Mouse (Mus musculus) erythroblast, embryonic 14.5 days (primary cell): Measurements from ENCODE around the gene Tnfrsf8. TPM values are rescaled to one million over a fixed set of nuclear protein-coding genes. Genes with fewer than 3 reads are reported as not detected.

Experiments
- H3K27me3 ChIP-seq: 2 replicates; pipeline ENCODE4 v1.6.1; 2012; ENCODE audit warnings: inconsistent platforms; ENCODE audit not compliant: control insufficient read depth
- H3K36me3 ChIP-seq: 2 replicates; pipeline ENCODE4 v1.6.1; 2012; ENCODE audit warnings: mild to moderate bottlenecking, inconsistent platforms; ENCODE audit not compliant: control insufficient read depth
- H3K4me1 ChIP-seq: 2 replicates; pipeline ENCODE4 v1.6.1; 2012; ENCODE audit warnings: inconsistent platforms; ENCODE audit not compliant: control insufficient read depth
- H3K4me3 ChIP-seq: replicated peaks from 2 replicates; pipeline ENCODE3; 2012; ENCODE audit warnings: moderate library complexity, mild to moderate bottlenecking, inconsistent platforms
- H3K9me3 ChIP-seq: 2 replicates; pipeline ENCODE4 v1.6.1; 2012; ENCODE audit warnings: low read length, inconsistent platforms, mixed read lengths; ENCODE audit not compliant: control insufficient read depth
- GATA1 ChIP-seq: IDR thresholded peaks from 2 replicates; pipeline ENCODE4 v1.6.1; 2012; ENCODE audit warnings: low read length, inconsistent platforms, mixed read lengths
- TAL1 ChIP-seq: IDR thresholded peaks from 3 replicates; pipeline ENCODE4 v1.6.1; 2012; ENCODE audit warnings: low read length, inconsistent platforms, mixed read lengths
- polyA plus RNA-seq: library from polyadenylated mRNA; stranded (reverse); fragments of >175 nt; gene quantifications from 2 replicates; pipeline ENCODE4 v1.2.3, GENCODE M21; 2012

Gene Tnfrsf8
- polyA plus RNA-seq, 1 experiment, result not detected

DNA sequence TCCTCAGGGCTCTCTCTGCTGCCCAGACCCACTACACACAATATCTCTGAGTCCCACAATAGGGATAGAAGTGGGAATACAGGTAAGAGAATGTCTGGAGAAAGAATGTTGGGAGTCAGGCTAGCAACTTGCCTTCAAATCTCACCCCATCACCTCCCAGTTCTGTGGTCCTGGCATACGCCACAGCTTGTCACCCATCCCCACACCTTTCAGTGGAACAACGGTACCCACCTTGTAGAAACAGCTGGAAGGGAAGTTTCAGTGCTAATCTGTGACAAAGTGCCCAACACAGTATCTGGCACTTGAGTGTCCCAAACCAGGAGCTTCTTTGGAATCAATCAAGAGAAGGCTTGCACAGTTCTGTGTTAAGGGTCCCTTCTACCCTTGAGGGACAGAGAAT lies 70.3 kb downstream of the Tnfrsf8 start:
- no peak overlapping the region for H3K4me3 ChIP-seq
- H3K36me3 ChIP-seq, result no peaks in the 10 kb centered on the region
- H3K9me3 ChIP-seq, result no peaks in the 10 kb centered on the region
- H3K4me1 ChIP-seq, result peaks cover 9% of the 10 kb centered on the region
- peaks cover 24% of the 10 kb centered on the region for H3K27me3 ChIP-seq
- TF ChIP-seq TAL1, result no peak
- TF ChIP-seq GATA1, result no peak

GRCm38 (mm10) chr4:145242719-145243350 lies 72.1 kb downstream of the Tnfrsf8 start:
- Histone ChIP-seq H3K4me1 (peaks cover 9% of the 10 kb centered on the region), H3K27me3 (peaks cover 23% of the 10 kb centered on the region), H3K9me3 (no peaks in the 10 kb centered on the region), H3K36me3 (no peaks in the 10 kb centered on the region), H3K4me3 (no peak overlapping the region)
- TF ChIP-seq TAL1 (no peak), GATA1 (no peak)

DNA sequence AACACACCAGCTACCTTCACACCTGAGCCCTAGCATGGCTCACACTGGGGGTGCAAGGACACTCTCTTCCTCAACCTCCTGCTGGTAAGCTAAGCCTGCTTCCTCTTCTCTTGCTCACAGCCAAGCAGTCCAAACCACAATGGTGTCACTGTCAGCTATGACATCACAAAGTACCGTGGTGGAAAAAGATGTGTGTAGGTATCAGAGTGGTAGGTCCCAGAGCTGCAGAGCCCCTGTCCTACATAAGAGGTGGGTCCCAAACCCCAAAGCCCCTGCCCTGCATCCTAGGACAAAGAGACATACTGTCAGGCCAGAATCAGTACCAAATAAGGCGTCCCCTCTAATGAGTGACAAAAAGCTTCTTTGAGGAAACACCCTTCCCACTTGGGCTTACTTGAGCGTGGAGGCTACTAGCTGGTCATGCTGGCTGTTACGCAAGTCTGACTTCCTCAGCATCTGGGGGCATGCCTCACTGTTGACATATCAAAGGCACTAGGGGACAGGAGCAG lies 74.2 kb downstream of the Tnfrsf8 start:
- Histone ChIP-seq H3K4me3 (no peak overlapping the region), H3K4me1 (peaks cover 2% of the 10 kb centered on the region), H3K9me3 (no peaks in the 10 kb centered on the region), H3K27me3 (peaks cover 8% of the 10 kb centered on the region), H3K36me3 (no peaks in the 10 kb centered on the region)
- no peak for TF ChIP-seq GATA1
- TF ChIP-seq TAL1, result no peak

GRCm38 (mm10) chr4:145239049-145239830 lies 75.7 kb downstream of the Tnfrsf8 start:
- Histone ChIP-seq H3K4me1 (no peaks in the 10 kb centered on the region), H3K4me3 (no peak overlapping the region), H3K9me3 (no peaks in the 10 kb centered on the region), H3K36me3 (no peaks in the 10 kb centered on the region), H3K27me3 (no peaks in the 10 kb centered on the region)
- no peak for TF ChIP-seq GATA1
- no peak for TF ChIP-seq TAL1

DNA sequence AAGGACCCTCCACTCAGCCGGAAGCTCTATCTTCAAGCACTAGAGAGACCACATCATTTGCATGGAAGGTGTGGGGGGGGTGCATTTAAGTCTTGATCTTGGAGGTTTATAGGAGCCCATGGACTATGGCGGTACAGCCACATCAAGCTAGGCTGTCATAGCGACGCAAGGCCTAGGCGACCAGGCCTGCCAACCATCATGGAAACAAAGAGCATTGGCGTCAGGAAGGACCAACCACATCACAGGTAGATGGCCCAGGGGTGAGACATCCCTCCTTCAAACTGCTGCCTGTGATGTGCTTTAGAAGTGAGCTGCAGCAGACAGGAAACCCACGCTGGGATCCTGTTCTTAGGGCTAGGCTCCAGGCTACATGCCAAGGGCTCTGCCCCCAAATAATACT lies 78.9 kb downstream of the Tnfrsf8 start:
- no peak overlapping the region for H3K4me3 ChIP-seq
- no peak for TF ChIP-seq TAL1
- TF ChIP-seq GATA1, result no peak
- H3K9me3 ChIP-seq, result no peaks in the 10 kb centered on the region

GRCm38 (mm10) chr4:145233487-145234228 lies 81.3 kb downstream of the Tnfrsf8 start:
- H3K4me3 ChIP-seq, result no peak overlapping the region
- no peaks in the 10 kb centered on the region for H3K36me3 ChIP-seq
- H3K4me1 ChIP-seq, result no peaks in the 10 kb centered on the region
- no peaks in the 10 kb centered on the region for H3K9me3 ChIP-seq
- no peaks in the 10 kb centered on the region for H3K27me3 ChIP-seq
- TF ChIP-seq TAL1 (no peak), GATA1 (no peak)

More for the DNA sequence above, 78.9 kb downstream of the Tnfrsf8 start:
- no peaks in the 10 kb centered on the region for H3K27me3 ChIP-seq
- H3K36me3 ChIP-seq, result no peaks in the 10 kb centered on the region
- no peaks in the 10 kb centered on the region for H3K4me1 ChIP-seq

DNA sequence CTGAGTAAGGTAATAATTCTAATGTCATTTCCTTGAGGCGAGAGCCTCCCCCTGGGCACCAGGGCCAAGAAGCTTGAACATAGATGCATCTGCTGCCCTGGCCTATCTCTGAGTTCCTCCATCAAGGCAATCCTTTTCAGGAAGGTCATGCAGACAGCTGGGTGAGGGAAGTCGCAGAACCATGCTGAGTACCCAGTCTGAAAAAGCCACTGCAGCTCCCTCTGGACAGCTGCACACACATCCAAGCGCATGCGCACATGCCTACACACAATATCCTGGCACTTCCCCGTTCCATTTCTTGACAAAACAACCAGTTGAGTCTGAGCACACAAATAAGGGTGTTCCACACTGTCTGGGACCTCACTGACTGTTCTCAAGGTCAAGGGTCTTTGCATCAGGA lies 83.2 kb downstream of the Tnfrsf8 start:
- no peak for TF ChIP-seq GATA1
- no peak for TF ChIP-seq TAL1
- Histone ChIP-seq H3K4me1 (no peaks in the 10 kb centered on the region), H3K9me3 (no peaks in the 10 kb centered on the region), H3K4me3 (no peak overlapping the region), H3K27me3 (no peaks in the 10 kb centered on the region), H3K36me3 (no peaks in the 10 kb centered on the region)

- Histone ChIP-seq H3K4me3 (no peak overlapping the region), H3K27me3 (no peaks in the 10 kb centered on the region), H3K4me1 (no peaks in the 10 kb centered on the region), H3K9me3 (no peaks in the 10 kb centered on the region), H3K36me3 (no peaks in the 10 kb centered on the region)
- TF ChIP-seq GATA1, result no peak
- TF ChIP-seq TAL1, result no peak
These were observed 84.3 kb downstream of the Tnfrsf8 start for GRCm38 (mm10) chr4:145230647-145231046.
